Mouse (Mus musculus) forebrain, embryonic 16.5 days (tissue): ENCODE measurements around the gene Pard3b. TPM values are rescaled to one million over a fixed set of nuclear protein-coding genes. Genes with fewer than 3 reads are reported as not detected.

Experiments
- ATAC-seq: fragments of 200-750 bp; cut with Nextera tagmentation; 2 replicates; pipeline ENCODE4 v1.8.0; 2017; ENCODE audit warnings: mild to moderate bottlenecking, moderate library complexity
- H3K27ac ChIP-seq: fragments of 300-500 bp; sonication (generic); 2 replicates; pipeline ENCODE4 v1.5.1; 2014; ENCODE audit warnings: low read length, control low read depth
- H3K27me3 ChIP-seq: fragments of 300-500 bp; sonication (generic); replicated peaks from 2 replicates; pipeline ENCODE4 v1.6.1; 2014; ENCODE audit warnings: low read length; ENCODE audit not compliant: control insufficient read depth, insufficient read depth
- H3K36me3 ChIP-seq: fragments of 300-500 bp; sonication (generic); 2 replicates; pipeline ENCODE4 v1.6.1; 2014; ENCODE audit not compliant: control insufficient read depth, insufficient read depth
- H3K4me1 ChIP-seq: fragments of 300-500 bp; sonication (generic); replicated peaks from 2 replicates; pipeline ENCODE4 v1.6.1; 2014; ENCODE audit warnings: low read length; ENCODE audit not compliant: control insufficient read depth, insufficient read depth
- H3K4me2 ChIP-seq: fragments of 300-500 bp; sonication (generic); 2 replicates; pipeline ENCODE4 v1.6.1; 2014; ENCODE audit warnings: mild to moderate bottlenecking, low read length, control low read depth
- H3K4me3 ChIP-seq: fragments of 300-500 bp; sonication (generic); replicated peaks from 2 replicates; pipeline ENCODE4 v1.5.1; 2014; ENCODE audit warnings: mild to moderate bottlenecking, low read length, control low read depth
- H3K9ac ChIP-seq: fragments of 300-500 bp; sonication (generic); replicated peaks from 2 replicates; pipeline ENCODE4 v1.6.1; 2014; ENCODE audit warnings: low read depth, low read length, control low read depth
- H3K9me3 ChIP-seq: fragments of 300-500 bp; sonication (generic); 2 replicates; pipeline ENCODE4 v1.6.1; 2016; ENCODE audit warnings: low read length; ENCODE audit not compliant: control insufficient read depth
- WGBS: fragments of 180-500 bp; shearing (Covaris S2); extraction: QIAGEN DNeasy Blood & Tissue Kit; methylation state at CpG from one replicate; pipeline ENCODE4 v1.1.7; 2014; 5-methylcytosine and 5-hydroxymethylcytosine counted together
- polyA plus RNA-seq: library from polyadenylated mRNA; unstranded; fragments of >200 nt; fragmentation: Nextera tagmentation; extraction: Ambion mirVana; gene quantifications from 2 replicates; pipeline ENCODE4 v1.2.1, GENCODE M21; 2015

Gene Pard3b
- polyA plus RNA-seq, 1 experiment from 2014 or later, result 6.3 TPM

- Histone ChIP-seq H3K9me3 (no peaks in the 10 kb centered on the region), H3K4me3 (no peak overlapping the region), H3K4me2 (no peak overlapping the region), H3K4me1 (peaks cover 3% of the 10 kb centered on the region), H3K27me3 (no peaks in the 10 kb centered on the region), H3K36me3 (no peaks in the 10 kb centered on the region), H3K27ac (no peak overlapping the region), H3K9ac (no peak overlapping the region)
- WGBS, result 63% methylated on average over 5 of the region's 5 CpGs
- ATAC-seq, result no peak
These were observed 695.6 kb downstream of the Pard3b start for GRCm38 (mm10) chr1:62334196-62334595.

- no peak overlapping the region for H3K9ac ChIP-seq
- H3K36me3 ChIP-seq, result no peaks in the 10 kb centered on the region
- WGBS, result 78% methylated on average over 1 of the region's 1 CpGs
- H3K4me3 ChIP-seq, result no peak overlapping the region
- no peak overlapping the region for H3K4me2 ChIP-seq
- ATAC-seq, result no peak
- H3K27me3 ChIP-seq, result no peaks in the 10 kb centered on the region
- no peaks in the 10 kb centered on the region for H3K9me3 ChIP-seq
- H3K4me1 ChIP-seq, result no peaks in the 10 kb centered on the region
- H3K27ac ChIP-seq, result no peak overlapping the region
These were observed 701.6 kb downstream of the Pard3b start for GRCm38 (mm10) chr1:62340261-62340660.

DNA sequence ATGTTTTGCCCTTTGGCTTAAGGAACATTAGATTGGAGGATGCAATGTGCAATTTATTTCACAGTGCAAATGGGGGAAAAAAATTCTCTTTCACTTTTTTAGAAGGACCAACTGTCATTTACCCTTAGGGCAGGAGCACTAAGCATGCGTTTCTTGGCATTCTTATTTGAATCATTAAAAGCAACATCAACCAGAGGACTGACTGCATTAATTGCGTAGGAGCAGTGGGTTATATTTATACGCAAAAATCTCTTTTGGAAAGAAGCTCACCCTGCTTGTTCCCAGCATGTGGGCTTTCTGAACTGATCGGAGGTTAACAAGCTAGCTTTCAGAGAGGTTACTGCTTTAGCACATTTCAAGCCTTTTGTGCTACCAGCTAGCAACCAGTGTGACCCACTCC, 705.7 kb downstream of the Pard3b start:
- 20% methylated on average over 4 of the region's 4 CpGs for WGBS
- H3K9ac ChIP-seq, result no peak overlapping the region
- H3K4me2 ChIP-seq, result no peak overlapping the region
- no peak overlapping the region for H3K4me3 ChIP-seq
- H3K27me3 ChIP-seq, result no peaks in the 10 kb centered on the region
- H3K9me3 ChIP-seq, result no peaks in the 10 kb centered on the region
- H3K27ac ChIP-seq, result no peak overlapping the region
- peak; percentile 59; the same call in 1 of the 2 replicates for ATAC-seq
- H3K36me3 ChIP-seq, result no peaks in the 10 kb centered on the region
- H3K4me1 ChIP-seq, result no peaks in the 10 kb centered on the region; the same call in 1 of the 2 replicates

DNA sequence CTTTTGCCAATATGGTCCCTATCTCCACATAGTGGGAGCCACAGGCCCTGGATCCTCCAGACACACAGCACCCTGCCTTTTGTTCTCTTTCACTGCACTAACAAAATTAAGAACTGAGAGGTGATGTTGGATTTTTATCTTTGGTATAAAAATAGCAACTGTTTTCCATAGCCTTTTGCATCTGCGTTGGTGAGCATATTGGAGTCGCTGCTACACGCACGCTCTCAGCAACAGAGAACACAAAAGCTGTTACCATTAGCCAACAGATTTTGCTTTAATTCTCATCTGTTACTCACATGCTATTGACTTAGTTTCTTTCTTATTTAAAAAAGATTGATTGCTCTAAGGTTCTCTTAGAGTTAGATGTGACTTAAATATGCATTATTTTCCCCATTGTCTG, 709.7 kb downstream of the Pard3b start:
- Histone ChIP-seq H3K9me3 (no peaks in the 10 kb centered on the region), H3K27me3 (no peaks in the 10 kb centered on the region), H3K36me3 (no peaks in the 10 kb centered on the region), H3K4me3 (no peak overlapping the region), H3K27ac (peak overlapping the region; percentile 65; the same call in 1 of the 2 replicates), H3K4me2 (no peak overlapping the region), H3K4me1 (no peaks in the 10 kb centered on the region; the same call in 1 of the 2 replicates), H3K9ac (no peak overlapping the region)
- 36% methylated on average over 4 of the region's 4 CpGs for WGBS
- peak; percentile 78; the same call in 1 of the 2 replicates for ATAC-seq

GRCm38 (mm10) chr1:62355496-62355895, 716.9 kb downstream of the Pard3b start:
- peak; percentile 55 for ATAC-seq
- H3K9me3 ChIP-seq, result no peaks in the 10 kb centered on the region
- no peak overlapping the region for H3K9ac ChIP-seq
- 0 out of 2 replicates have a peak overlapping the region, but pooled peaks have one; percentile 18 for H3K27ac ChIP-seq
- no peak overlapping the region for H3K4me2 ChIP-seq
- no peaks in the 10 kb centered on the region for H3K27me3 ChIP-seq
- H3K36me3 ChIP-seq, result no peaks in the 10 kb centered on the region
- H3K4me3 ChIP-seq, result no peak overlapping the region
- H3K4me1 ChIP-seq, result peaks cover 5% of the 10 kb centered on the region
- 8% methylated on average over 4 of the region's 4 CpGs for WGBS

GRCm38 (mm10) chr1:62374427-62375050, 735.9 kb downstream of the Pard3b start:
- H3K27me3 ChIP-seq, result no peaks in the 10 kb centered on the region
- H3K4me2 ChIP-seq, result no peak overlapping the region
- no peak for ATAC-seq
- no peaks in the 10 kb centered on the region for H3K36me3 ChIP-seq
- H3K27ac ChIP-seq, result no peak overlapping the region
- no peak overlapping the region for H3K9ac ChIP-seq
- H3K9me3 ChIP-seq, result no peaks in the 10 kb centered on the region
- WGBS, result 92% methylated on average over 7 of the region's 7 CpGs
- no peak overlapping the region for H3K4me3 ChIP-seq
- no peaks in the 10 kb centered on the region for H3K4me1 ChIP-seq

DNA sequence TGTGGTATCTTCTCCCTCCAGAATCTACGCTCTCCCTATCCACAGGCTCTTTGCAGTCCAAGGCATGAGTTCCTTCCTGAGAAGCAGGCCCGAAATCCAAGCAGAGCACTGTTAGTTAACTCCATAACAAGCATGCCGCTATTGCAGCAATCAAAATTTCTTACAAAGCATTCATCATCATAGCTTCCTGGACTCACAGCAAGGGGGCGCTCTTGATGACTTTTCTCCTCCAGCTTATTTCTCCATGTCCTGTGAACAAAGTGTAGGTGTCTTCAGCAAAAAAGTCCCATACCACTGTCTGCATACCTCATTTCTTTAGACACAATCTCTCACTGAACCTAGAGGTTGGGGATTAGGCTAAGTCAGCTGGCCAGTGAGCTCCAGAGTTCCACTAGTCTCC, 739.7 kb downstream of the Pard3b start:
- no peak for ATAC-seq
- Histone ChIP-seq H3K27me3 (no peaks in the 10 kb centered on the region), H3K4me2 (no peak overlapping the region), H3K4me3 (no peak overlapping the region), H3K36me3 (no peaks in the 10 kb centered on the region), H3K9ac (no peak overlapping the region), H3K27ac (no peak overlapping the region), H3K4me1 (no peaks in the 10 kb centered on the region), H3K9me3 (no peaks in the 10 kb centered on the region)
- 89% methylated on average over 4 of the region's 4 CpGs for WGBS

- no peak overlapping the region for H3K27ac ChIP-seq
- no peak for ATAC-seq
- no peaks in the 10 kb centered on the region for H3K27me3 ChIP-seq
- H3K4me1 ChIP-seq, result no peaks in the 10 kb centered on the region
- H3K9ac ChIP-seq, result no peak overlapping the region
- no peak overlapping the region for H3K4me2 ChIP-seq
- H3K4me3 ChIP-seq, result no peak overlapping the region
- 44% methylated on average over 14 of the region's 14 CpGs for WGBS
- no peaks in the 10 kb centered on the region for H3K36me3 ChIP-seq
- H3K9me3 ChIP-seq, result no peaks in the 10 kb centered on the region; the same call in 1 of the 2 replicates
These were observed 744.3 kb downstream of the Pard3b start for GRCm38 (mm10) chr1:62382807-62383514.

DNA sequence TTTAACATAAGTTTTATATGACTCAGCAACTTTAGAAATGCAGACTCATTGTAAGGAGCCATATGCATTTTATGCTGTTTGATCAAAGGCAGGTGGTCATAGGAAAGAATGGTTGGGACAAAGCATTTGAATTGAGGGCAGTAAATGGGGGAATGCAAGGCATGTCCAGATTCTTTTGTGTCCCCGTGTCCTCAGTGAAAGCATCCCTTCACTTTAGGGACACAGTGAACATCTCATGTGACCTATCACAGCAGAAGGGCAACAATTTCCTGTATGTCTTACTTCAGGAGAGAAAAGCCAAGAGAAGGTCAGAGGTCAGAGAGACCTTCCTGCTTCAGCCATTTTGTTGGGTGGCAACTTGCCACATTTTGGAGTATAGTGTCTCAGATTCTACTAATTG, 745.6 kb downstream of the Pard3b start:
- H3K4me3 ChIP-seq, result no peak overlapping the region
- no peaks in the 10 kb centered on the region for H3K36me3 ChIP-seq
- H3K27ac ChIP-seq, result no peak overlapping the region
- H3K27me3 ChIP-seq, result no peaks in the 10 kb centered on the region
- H3K4me2 ChIP-seq, result no peak overlapping the region
- ATAC-seq, result no peak
- no peaks in the 10 kb centered on the region; the same call in 1 of the 2 replicates for H3K9me3 ChIP-seq
- H3K4me1 ChIP-seq, result no peaks in the 10 kb centered on the region
- H3K9ac ChIP-seq, result no peak overlapping the region
- WGBS, result 90% methylated on average over 1 of the region's 1 CpGs
